ENCODE assay signal across 8 mouse cellular contexts in the genomic region with DNA sequence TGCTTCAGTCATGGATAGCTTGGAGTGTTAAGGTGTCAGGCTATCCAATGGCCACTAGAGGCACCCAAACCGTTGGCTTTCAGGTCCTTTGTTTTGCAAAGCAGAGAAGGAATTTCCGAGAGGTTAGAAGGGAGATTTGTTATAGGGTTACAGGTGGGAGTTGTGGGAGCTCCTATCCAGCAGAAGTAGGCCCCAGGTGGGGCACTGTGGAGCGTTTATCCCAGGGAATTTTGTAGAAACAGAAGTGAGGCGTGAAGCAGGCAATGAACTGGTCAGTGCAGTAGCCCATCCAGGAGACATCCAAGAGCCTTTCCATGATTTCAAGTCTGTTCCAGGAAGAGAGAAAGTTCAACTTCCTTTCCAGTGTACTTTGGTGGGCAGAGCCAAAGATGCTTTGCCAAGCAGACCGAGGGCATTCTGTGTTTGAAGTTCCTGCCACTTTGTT. TPM values are rescaled to one million over a fixed set of nuclear protein-coding genes. Genes with fewer than 3 reads are reported as not detected.
A peak's percentile ranks its signal among the peaks of the same experiment; 100 is the strongest.
DNase-seq lines count a peak whose midpoint lies in the region; ATAC-seq lines count a peak whose summit lies in the region.

No protein-coding gene starts in this region.

- peak; percentile 8 to 17 for DNase-seq in right cerebral cortex, adult 2 months (ENCODE audit: low spot score in 2 of 2)
- no peak for DNase-seq in right cerebral cortex, adult 18-20 months
- peak; percentile 80 for DNase-seq in embryo, embryonic 10.5 days (ENCODE audit: low spot score)
- peak; percentile 43 to 52 for DNase-seq in kidney, postnatal 25 days
- no peak for DNase-seq in right cerebral cortex, postnatal 4 days

- H3K27ac ChIP-seq in heart, embryonic 15.5 days: peak overlapping the region; percentile 98
- peak overlapping the region; percentile 61 for H3K27ac ChIP-seq in midbrain, embryonic 12.5 days (replicated peaks)

- no peak for ATAC-seq in heart, embryonic 15.5 days (replicated peaks; ENCODE audit: insufficient number of reproducible peaks, insufficient read depth, low FRiP score, low read depth)
- ATAC-seq in midbrain, embryonic 12.5 days (ENCODE audit: low FRiP score, low read depth): no peak
- ATAC-seq in frontal cortex, adult (ENCODE audit: low TSS enrichment): no peak

- no peaks in the 10 kb centered on the region for H3K27me3 ChIP-seq in heart, embryonic 15.5 days
- H3K27me3 ChIP-seq in midbrain, embryonic 12.5 days: no peaks in the 10 kb centered on the region

- peak overlapping the region; percentile 33 for H3K4me3 ChIP-seq in heart, embryonic 15.5 days
- H3K4me3 ChIP-seq in midbrain, embryonic 12.5 days: peak overlapping the region; percentile 18; the same call in 1 of the 2 replicates

- H3K9me3 ChIP-seq in heart, embryonic 15.5 days (replicated peaks): 0 out of 2 replicates have a peak, but pooled peaks cover 2% of the 10 kb centered on the region
- H3K9me3 ChIP-seq in midbrain, embryonic 12.5 days: no peaks in the 10 kb centered on the region

- peak overlapping the region; percentile 81 for H3K4me2 ChIP-seq in heart, embryonic 15.5 days
- H3K4me2 ChIP-seq in midbrain, embryonic 12.5 days (replicated peaks): peak overlapping the region; percentile 33

- 4% methylated on average over 5 of the region's 5 CpGs for WGBS in heart, embryonic 15.5 days
- WGBS in midbrain, embryonic 12.5 days: 6% methylated on average over 5 of the region's 5 CpGs

- H3K9ac ChIP-seq in heart, embryonic 15.5 days: peak overlapping the region; percentile 34; the same call in 1 of the 2 replicates
- 0 out of 2 replicates have a peak overlapping the region, but pooled peaks have one; percentile 15 for H3K9ac ChIP-seq in midbrain, embryonic 12.5 days (replicated peaks)

- H3K36me3 ChIP-seq in heart, embryonic 15.5 days: no peaks in the 10 kb centered on the region
- H3K36me3 ChIP-seq in midbrain, embryonic 12.5 days: no peaks in the 10 kb centered on the region

- H3K4me1 ChIP-seq in heart, embryonic 15.5 days (replicated peaks): peaks cover 18% of the 10 kb centered on the region
- H3K4me1 ChIP-seq in midbrain, embryonic 12.5 days: peaks cover 8% of the 10 kb centered on the region

RNA-seq across cellular contexts. Expression of gene Alyref2, which starts 1.6 kb away (rescaled TPM):
- polyA plus RNA-seq in heart, embryonic 15.5 days (2015; fragmentation: Nextera tagmentation; extraction: Ambion mirVana): 15.4 and 17.4 TPM in 2 replicates
- 19.0 and 21.8 TPM in 2 replicates for polyA plus RNA-seq in midbrain, embryonic 12.5 days (2016; fragmentation: Nextera tagmentation; extraction: Ambion mirVana)

RNA-seq across cellular contexts. Expression of gene Itln1, which starts 33.4 kb away (rescaled TPM):
- not detected in 2 replicates for polyA plus RNA-seq in heart, embryonic 15.5 days (2015; fragmentation: Nextera tagmentation; extraction: Ambion mirVana)
- polyA plus RNA-seq in midbrain, embryonic 12.5 days (2016; fragmentation: Nextera tagmentation; extraction: Ambion mirVana): not detected in 2 replicates

RNA-seq across cellular contexts. Expression of gene Cd244a, which starts 57.3 kb away (rescaled TPM):
- polyA plus RNA-seq in heart, embryonic 15.5 days (2015; fragmentation: Nextera tagmentation; extraction: Ambion mirVana): 0.34 and 1.4 TPM in 2 replicates
- not detected in 2 replicates for polyA plus RNA-seq in midbrain, embryonic 12.5 days (2016; fragmentation: Nextera tagmentation; extraction: Ambion mirVana)

Comparison
In these comparisons a context has a peak if more than half of its experiments do, and no peak if none do; other contexts are left out.
1. DNase-seq: peak in right cerebral cortex, adult 2 months (2 of 2), embryo, embryonic 10.5 days (single experiment) and kidney, postnatal 25 days (2 of 2); none in right cerebral cortex, adult 18-20 months (single experiment) and right cerebral cortex, postnatal 4 days (single experiment).